Mouse (Mus musculus) forebrain, embryonic 13.5 days (tissue): ENCODE measurements around the gene Acap1. TPM values are rescaled to one million over a fixed set of nuclear protein-coding genes. Genes with fewer than 3 reads are reported as not detected.
A peak's percentile ranks its signal among the peaks of the same experiment; 100 is the strongest.

Source experiments
- ATAC-seq: fragments of 200-750 bp; cut with Nextera tagmentation; 2 replicates; pipeline ENCODE4 v1.8.0; 2017
- H3K27ac ChIP-seq: fragments of 300-500 bp; sonication (generic); 2 replicates; pipeline ENCODE4 v1.5.1; 2015; ENCODE audit warnings: inconsistent platforms, mild to moderate bottlenecking, moderate library complexity
- H3K27me3 ChIP-seq: fragments of 300-500 bp; sonication (generic); 2 replicates; pipeline ENCODE4 v1.6.1; 2015; ENCODE audit warnings: mild to moderate bottlenecking, inconsistent platforms
- H3K36me3 ChIP-seq: fragments of 300-500 bp; sonication (generic); 2 replicates; pipeline ENCODE4 v1.6.1; 2015; ENCODE audit warnings: mild to moderate bottlenecking, inconsistent platforms; ENCODE audit not compliant: poor library complexity, severe bottlenecking
- H3K4me1 ChIP-seq: fragments of 300-500 bp; sonication (generic); 2 replicates; pipeline ENCODE4 v1.6.1; 2015; ENCODE audit warnings: inconsistent platforms
- H3K4me2 ChIP-seq: fragments of 300-500 bp; sonication (generic); 2 replicates; pipeline ENCODE4 v1.6.1; 2015; ENCODE audit warnings: inconsistent platforms, mild to moderate bottlenecking, moderate library complexity
- H3K4me3 ChIP-seq: fragments of 300-500 bp; sonication (generic); 2 replicates; pipeline ENCODE4 v1.5.1; 2015; ENCODE audit warnings: mild to moderate bottlenecking, inconsistent platforms
- H3K9ac ChIP-seq: fragments of 300-500 bp; sonication (generic); 2 replicates; pipeline ENCODE4 v1.6.1; 2015; ENCODE audit warnings: mild to moderate bottlenecking, inconsistent platforms
- H3K9me3 ChIP-seq: fragments of 300-500 bp; sonication (generic); replicated peaks from 2 replicates; pipeline ENCODE4 v1.6.1; 2016; ENCODE audit warnings: inconsistent platforms
- WGBS: fragments of 180-500 bp; shearing (Covaris S2); methylation state at CpG from one replicate; pipeline ENCODE4 v1.1.7; 2015; 5-methylcytosine and 5-hydroxymethylcytosine counted together
- microRNA-seq: library from miRNA; unstranded; fragments of <30 nt; microRNA quantifications from one replicate; pipeline ENCODE4, GENCODE M21; 2016
- polyA plus RNA-seq: library from polyadenylated mRNA; unstranded; fragments of >200 nt; fragmentation: Nextera tagmentation; extraction: Ambion mirVana; gene quantifications from 2 replicates; pipeline ENCODE4 v1.2.1, GENCODE M21; 2015

The Acap1 gene
- polyA plus RNA-seq, 1 experiment from 2014 or later: 0.28 TPM

GRCm38 (mm10) chr11:69837952-69838713 is 57.2 kb downstream of the Acap1 start, which contains the start of gene Tmem256:
Gene Tmem256, plus strand, starts transcription at chr11:69838514.
- WGBS: under 1% methylated on average over 34 of the region's 34 CpGs
- peak within 1 kb of the TSS; percentile 96 for H3K27ac ChIP-seq
- peak; percentile 92 for ATAC-seq

GRCm38 (mm10) chr11:69837604-69837951 is 57.8 kb downstream of the Acap1 start, which contains the start of gene Nlgn2:
Gene Nlgn2, minus strand, starts transcription at chr11:69837784.
- Histone ChIP-seq H3K9me3 (no peaks in the 10 kb centered on the region), H3K4me3 (peak within 1 kb of the TSS; percentile 94), H3K27ac (peak within 1 kb of the TSS; percentile 96), H3K36me3 (peaks cover 15% of the 10 kb centered on the region), H3K9ac (peak within 1 kb of the TSS; percentile 96), H3K27me3 (peaks cover 4% of the 10 kb centered on the region; the same call in 1 of the 2 replicates), H3K4me1 (peaks cover 49% of the 10 kb centered on the region), H3K4me2 (peak within 1 kb of the TSS; percentile 94)
- ATAC-seq: peak; percentile 72; the same call in 1 of the 2 replicates
- 1% methylated on average over 14 of the region's 32 CpGs for WGBS

More at GRCm38 (mm10) chr11:69837952-69838713, 57.2 kb downstream of the Acap1 start, which contains the start of gene Tmem256:
- H3K27me3 ChIP-seq: peaks cover 4% of the 10 kb centered on the region; the same call in 1 of the 2 replicates
- peaks cover 9% of the 10 kb centered on the region; the same call in 1 of the 2 replicates for H3K36me3 ChIP-seq
- peak within 1 kb of the TSS; percentile 96 for H3K9ac ChIP-seq
- peaks cover 45% of the 10 kb centered on the region for H3K4me1 ChIP-seq
- peak within 1 kb of the TSS; percentile 94 for H3K4me3 ChIP-seq
- H3K4me2 ChIP-seq: peak within 1 kb of the TSS; percentile 94
- H3K9me3 ChIP-seq: no peaks in the 10 kb centered on the region

DNA sequence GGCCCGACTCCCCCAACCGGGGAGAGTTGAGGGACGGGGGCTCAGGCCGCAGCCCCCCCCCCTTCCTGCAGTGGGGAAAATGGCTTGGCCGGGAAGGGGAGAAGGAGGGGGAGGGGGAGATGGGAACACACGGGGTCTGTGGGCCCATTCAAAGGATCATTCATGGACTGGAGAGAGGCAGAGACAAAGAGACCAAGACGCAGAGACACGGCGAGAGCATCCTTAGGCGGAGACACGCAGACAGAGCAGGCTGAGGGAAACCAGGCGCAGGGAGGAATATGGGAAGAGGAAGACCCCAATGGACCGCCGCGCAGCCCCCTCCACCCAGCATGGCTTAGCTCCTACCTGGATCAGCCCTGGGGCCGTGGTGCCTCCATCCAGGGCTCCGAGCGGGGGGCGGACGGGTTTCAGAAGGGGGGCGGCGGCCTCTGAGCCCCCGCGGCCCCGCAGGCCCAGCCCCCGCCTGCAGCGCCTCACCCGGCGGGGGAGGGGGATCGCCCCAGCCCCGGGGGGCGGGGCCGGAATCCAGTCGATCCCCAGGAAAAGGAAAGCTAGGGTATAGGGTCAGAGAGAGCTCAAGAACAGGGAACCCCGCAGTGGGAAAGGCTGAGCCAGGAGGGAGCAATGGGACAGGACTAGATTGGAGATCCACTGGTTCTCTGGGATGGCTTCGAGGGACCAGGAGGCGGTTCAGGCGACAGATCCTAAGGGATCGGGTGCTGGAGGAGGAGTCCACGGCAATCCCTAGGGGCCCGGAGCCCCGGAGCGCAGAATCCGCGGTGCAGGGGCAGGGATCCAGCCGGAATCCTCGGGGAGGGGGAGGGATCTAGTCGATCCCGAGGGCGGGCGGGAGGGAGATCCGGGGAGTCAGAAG is 58.4 kb downstream of the Acap1 start:
- Histone ChIP-seq H3K9me3 (no peaks in the 10 kb centered on the region), H3K4me1 (peaks cover 49% of the 10 kb centered on the region), H3K27ac (peak overlapping the region; percentile 96), H3K4me3 (peak overlapping the region; percentile 94), H3K27me3 (peaks cover 4% of the 10 kb centered on the region; the same call in 1 of the 2 replicates), H3K36me3 (peaks cover 21% of the 10 kb centered on the region), H3K9ac (peak overlapping the region; percentile 96), H3K4me2 (peak overlapping the region; percentile 94)
- 2% methylated on average over 49 of the region's 52 CpGs for WGBS
- 0 out of 2 replicates have a peak, but pooled peaks have one; percentile 7 for ATAC-seq

DNA sequence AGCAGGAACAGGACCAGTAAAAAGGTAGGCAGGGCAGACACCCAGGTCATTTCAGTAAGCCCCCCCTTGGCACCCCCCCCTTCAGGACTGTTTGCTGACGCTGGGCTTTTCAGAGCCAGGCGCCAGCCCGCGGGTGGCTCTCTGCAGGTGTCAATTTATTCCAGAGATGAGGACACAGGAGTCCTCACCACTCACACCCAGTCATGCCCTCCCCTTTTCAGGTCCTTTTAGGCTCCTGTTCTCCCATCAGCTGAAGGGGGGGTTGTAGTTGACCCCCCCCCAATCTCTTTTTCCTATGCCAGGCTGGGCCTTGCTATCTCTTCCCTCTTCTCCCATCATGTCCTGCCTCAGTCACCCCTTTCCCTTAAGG is 59.4 kb downstream of the Acap1 start:
- H3K27me3 ChIP-seq: peaks cover 4% of the 10 kb centered on the region; the same call in 1 of the 2 replicates
- H3K36me3 ChIP-seq: peaks cover 28% of the 10 kb centered on the region
- WGBS: 7% methylated on average over 4 of the region's 4 CpGs
- H3K27ac ChIP-seq: peak overlapping the region; percentile 96
- peak overlapping the region; percentile 94 for H3K4me2 ChIP-seq
- no peak for ATAC-seq
- peaks cover 49% of the 10 kb centered on the region for H3K4me1 ChIP-seq
- no peaks in the 10 kb centered on the region for H3K9me3 ChIP-seq
- peak overlapping the region; percentile 94 for H3K4me3 ChIP-seq
- H3K9ac ChIP-seq: peak overlapping the region; percentile 96

DNA sequence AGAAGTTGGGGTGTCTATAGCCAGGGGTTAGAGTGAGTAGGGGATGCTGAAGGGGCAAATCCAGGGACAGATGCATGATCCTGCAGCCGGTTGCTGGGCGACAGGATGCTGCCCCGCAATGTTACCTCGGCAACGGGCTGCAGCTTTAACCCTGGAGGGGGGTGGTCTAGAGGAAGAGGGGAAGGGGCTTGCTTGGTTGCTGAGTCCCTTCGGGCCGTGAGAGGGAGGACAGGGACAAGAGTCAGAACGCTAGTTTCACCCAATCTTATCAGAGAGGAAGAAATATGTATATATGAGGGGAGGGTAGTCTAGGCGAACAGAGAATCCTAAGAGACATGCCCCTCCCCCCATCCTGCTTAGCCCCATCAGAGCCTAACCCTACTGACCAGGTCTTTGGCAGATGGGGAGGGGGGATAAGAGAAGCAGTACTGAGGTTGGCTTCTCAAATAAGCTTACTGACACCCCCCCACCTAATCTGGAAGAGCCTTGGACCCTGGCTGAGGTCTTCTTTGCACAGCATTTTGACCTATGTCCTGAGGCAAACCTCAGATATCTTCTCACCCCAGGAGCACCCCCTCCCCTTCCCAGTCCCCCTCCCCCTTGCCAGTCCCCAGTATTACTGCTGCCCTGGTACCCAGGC is 59.9 kb downstream of the Acap1 start:
- Histone ChIP-seq H3K9me3 (no peaks in the 10 kb centered on the region), H3K4me3 (peak overlapping the region; percentile 94), H3K4me1 (peaks cover 49% of the 10 kb centered on the region), H3K27ac (peak overlapping the region; percentile 96), H3K27me3 (peaks cover 4% of the 10 kb centered on the region; the same call in 1 of the 2 replicates), H3K36me3 (peaks cover 33% of the 10 kb centered on the region), H3K4me2 (peak overlapping the region; percentile 94), H3K9ac (peak overlapping the region; percentile 96)
- WGBS: 0% methylated on average over 9 of the region's 9 CpGs
- ATAC-seq: no peak

- Histone ChIP-seq H3K4me1 (peaks cover 46% of the 10 kb centered on the region), H3K27ac (peak overlapping the region; percentile 96), H3K4me2 (peak overlapping the region; percentile 94), H3K9ac (peak overlapping the region; percentile 96), H3K27me3 (peaks cover 4% of the 10 kb centered on the region; the same call in 1 of the 2 replicates), H3K9me3 (no peaks in the 10 kb centered on the region), H3K36me3 (peaks cover 41% of the 10 kb centered on the region), H3K4me3 (peak overlapping the region; percentile 94)
- 5% methylated on average over 36 of the region's 48 CpGs for WGBS
- ATAC-seq: no peak
These were observed 61.3 kb downstream of the Acap1 start for GRCm38 (mm10) chr11:69834001-69834549.

- H3K27ac ChIP-seq: 0 out of 2 replicates have a peak overlapping the region, but pooled peaks have one; percentile 96
- H3K9ac ChIP-seq: peak overlapping the region; percentile 96
- H3K4me3 ChIP-seq: peak overlapping the region; percentile 94
- no peak for ATAC-seq
- H3K27me3 ChIP-seq: peaks cover 4% of the 10 kb centered on the region; the same call in 1 of the 2 replicates
- WGBS: 44% methylated on average over 8 of the region's 8 CpGs
- peaks cover 46% of the 10 kb centered on the region for H3K36me3 ChIP-seq
- no peaks in the 10 kb centered on the region for H3K9me3 ChIP-seq
- peaks cover 47% of the 10 kb centered on the region for H3K4me1 ChIP-seq
- H3K4me2 ChIP-seq: peak overlapping the region; percentile 94
These were observed 61.8 kb downstream of the Acap1 start for GRCm38 (mm10) chr11:69833554-69833953.

Small RNAs within 50 kb of the gene (microRNA-seq; reads per million reads assigned to microRNA genes)
- gene Mir6924: not detected

Other genes starting within 250 kb of the Acap1 start
- gene Sox15, start 240.2 kb downstream of the Acap1 start, polyA plus RNA-seq: not detected in 2 replicates
- 89.4 and 95.2 TPM in 2 replicates for gene Mpdu1, start 232.9 kb downstream of the Acap1 start, polyA plus RNA-seq
- 4.4 and 5.2 TPM in 2 replicates for gene Cd68, start 229.4 kb downstream of the Acap1 start, polyA plus RNA-seq
- gene Eif4a1, start 223.1 kb downstream of the Acap1 start, polyA plus RNA-seq: 654 and 701 TPM in 2 replicates
- gene Senp3, start 213.5 kb downstream of the Acap1 start, polyA plus RNA-seq: 93.7 and 99.6 TPM in 2 replicates
- 0.15 and 0.43 TPM in 2 replicates for gene Tnfsf13, start 209.8 kb downstream of the Acap1 start, polyA plus RNA-seq
- 1.00 and 1.1 TPM in 2 replicates for gene Tnfsf12, start 199.7 kb downstream of the Acap1 start, polyA plus RNA-seq
- gene Tnfsfm13, start 199.4 kb downstream of the Acap1 start, polyA plus RNA-seq: 0.45 and 0.87 TPM in 2 replicates
- 23.2 and 24.1 TPM in 2 replicates for gene Polr2a, start 136.9 kb downstream of the Acap1 start, polyA plus RNA-seq
- 0.26 and 0.58 TPM in 2 replicates for gene Slc35g3, start 133.6 kb downstream of the Acap1 start, polyA plus RNA-seq
- 1.6 and 1.8 TPM in 2 replicates for gene Zbtb4, start 129.6 kb downstream of the Acap1 start, polyA plus RNA-seq
- 1.5 TPM in 2 replicates for gene Chrnb1, start 99.6 kb downstream of the Acap1 start, polyA plus RNA-seq
- gene Fgf11, start 93.7 kb downstream of the Acap1 start, polyA plus RNA-seq: 3.3 and 3.8 TPM in 2 replicates
- gene Tmem102, start 89.9 kb downstream of the Acap1 start, polyA plus RNA-seq: 0.39 and 1.00 TPM in 2 replicates
- gene Gm39566, start 80.2 kb downstream of the Acap1 start, polyA plus RNA-seq: not detected in 2 replicates
- not detected in 2 replicates for gene Spem2, start 77.1 kb downstream of the Acap1 start, polyA plus RNA-seq
- gene Spem1, start 73.4 kb downstream of the Acap1 start, polyA plus RNA-seq: 0.37 and 0.52 TPM in 2 replicates
- gene Nlgn2, start 57.8 kb downstream of the Acap1 start, polyA plus RNA-seq: 16.6 and 17.0 TPM in 2 replicates
- gene Tmem256, start 57.0 kb downstream of the Acap1 start, polyA plus RNA-seq: 340 and 360 TPM in 2 replicates
- gene Plscr3, start 49.2 kb downstream of the Acap1 start, polyA plus RNA-seq: 44.1 and 45.4 TPM in 2 replicates
- 0.09 and 0.20 TPM in 2 replicates for gene Tnk1, start 36.8 kb downstream of the Acap1 start, polyA plus RNA-seq
- not detected in 2 replicates for gene Tmem95, start 17.5 kb downstream of the Acap1 start, polyA plus RNA-seq
- 1.3 and 1.4 TPM in 2 replicates for gene Kctd11, start 14.1 kb downstream of the Acap1 start, polyA plus RNA-seq
- 19.1 and 20.3 TPM in 2 replicates for gene 2810408A11Rik, start 5.4 kb upstream of the Acap1 start, polyA plus RNA-seq
- 15.5 and 20.2 TPM in 2 replicates for gene Neurl4, start 5.5 kb upstream of the Acap1 start, polyA plus RNA-seq
- gene Gps2, start 18.3 kb upstream of the Acap1 start, polyA plus RNA-seq: 90.1 and 93.2 TPM in 2 replicates
- 1,467 and 1,510 TPM in 2 replicates for gene Eif5a, start 26.4 kb upstream of the Acap1 start, polyA plus RNA-seq
- 4.5 and 6.0 TPM in 2 replicates for gene Ybx2, start 40.3 kb upstream of the Acap1 start, polyA plus RNA-seq
- gene Slc2a4, start 52.6 kb upstream of the Acap1 start, polyA plus RNA-seq: 9.3 and 12.6 TPM in 2 replicates
- 0.59 and 1.4 TPM in 2 replicates for gene Cldn7, start 69.2 kb upstream of the Acap1 start, polyA plus RNA-seq
- gene Ctdnep1, start 85.6 kb upstream of the Acap1 start, polyA plus RNA-seq: 21.1 and 24.3 TPM in 2 replicates
- 157 and 164 TPM in 2 replicates for gene Elp5, start 87.0 kb upstream of the Acap1 start, polyA plus RNA-seq
- 598 and 670 TPM in 2 replicates for gene Gabarap, start 95.6 kb upstream of the Acap1 start, polyA plus RNA-seq
- 78.5 and 79.9 TPM in 2 replicates for gene Phf23, start 100.2 kb upstream of the Acap1 start, polyA plus RNA-seq
- 31.8 and 35.4 TPM in 2 replicates for gene Dvl2, start 105.1 kb upstream of the Acap1 start, polyA plus RNA-seq
- gene Acadvl, start 119.9 kb upstream of the Acap1 start, polyA plus RNA-seq: 48.7 and 51.3 TPM in 2 replicates
- 26.2 and 31.1 TPM in 2 replicates for gene Dlg4, start 121.4 kb upstream of the Acap1 start, polyA plus RNA-seq
- gene Asgr1, start 158.5 kb upstream of the Acap1 start, polyA plus RNA-seq: 0.37 and 0.59 TPM in 2 replicates
- not detected in 2 replicates for gene Asgr2, start 197.1 kb upstream of the Acap1 start, polyA plus RNA-seq
- 0.32 TPM in 1 of 2 replicates, not detected in the other for gene Mgl2, start 234.8 kb upstream of the Acap1 start, polyA plus RNA-seq